Mouse (Mus musculus): ENCODE measurements around the gene Dscam. TPM values are rescaled to one million over a fixed set of nuclear protein-coding genes. Genes with fewer than 3 reads are reported as not detected.

Dscam gene
- polyA plus RNA-seq, 1 experiment from 2014 or later: 3.3 TPM

- H3K4me2 ChIP-seq (replicated peaks): no peak overlapping the region
- H3K27me3 ChIP-seq: no peaks in the 10 kb centered on the region
- H3K4me1 ChIP-seq: no peaks in the 10 kb centered on the region
- no peaks in the 10 kb centered on the region for H3K9me3 ChIP-seq (replicated peaks)
- no peak overlapping the region for H3K9ac ChIP-seq
- no peaks in the 10 kb centered on the region for H3K36me3 ChIP-seq
- 90% methylated on average over 1 of the region's 1 CpGs for whole genome bisulfite sequencing
- no peak for ATAC-seq (ENCODE audit: low FRiP score)
- H3K4me3 ChIP-seq: no peak overlapping the region
- H3K27ac ChIP-seq: no peak overlapping the region
Observed at GRCm38 (mm10) chr16:96736501-96736900, 434.1 kb downstream of the Dscam start.

DNA sequence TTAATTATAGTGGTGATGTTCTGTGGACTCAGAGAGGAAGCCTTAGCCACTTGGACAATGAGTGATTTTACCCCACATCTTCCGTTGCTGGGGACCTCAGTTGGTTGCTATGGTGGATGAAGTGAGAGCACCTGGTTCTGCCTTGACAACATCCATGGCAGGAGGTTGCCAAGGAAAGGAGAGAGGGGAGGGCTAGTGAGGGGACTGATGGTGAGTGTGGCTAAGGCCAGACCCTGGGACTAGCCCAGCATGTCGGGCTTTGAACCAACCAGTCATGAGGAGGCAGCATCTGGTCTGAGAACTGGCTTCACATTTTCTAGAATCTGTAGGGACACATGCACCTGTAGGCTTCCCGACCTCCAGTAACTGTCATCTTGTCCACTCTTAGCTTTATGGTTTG is 439.7 kb downstream of the Dscam start:
- H3K4me1 ChIP-seq: peaks cover 6% of the 10 kb centered on the region
- H3K36me3 ChIP-seq: no peaks in the 10 kb centered on the region
- no peaks in the 10 kb centered on the region for H3K27me3 ChIP-seq
- no peaks in the 10 kb centered on the region for H3K9me3 ChIP-seq (replicated peaks)
- 69% methylated on average over 3 of the region's 3 CpGs for WGBS
- H3K27ac ChIP-seq: no peak overlapping the region
- ATAC-seq (ENCODE audit: low FRiP score): no peak
- H3K4me2 ChIP-seq (replicated peaks): no peak overlapping the region
- H3K9ac ChIP-seq: no peak overlapping the region
- no peak overlapping the region for H3K4me3 ChIP-seq

DNA sequence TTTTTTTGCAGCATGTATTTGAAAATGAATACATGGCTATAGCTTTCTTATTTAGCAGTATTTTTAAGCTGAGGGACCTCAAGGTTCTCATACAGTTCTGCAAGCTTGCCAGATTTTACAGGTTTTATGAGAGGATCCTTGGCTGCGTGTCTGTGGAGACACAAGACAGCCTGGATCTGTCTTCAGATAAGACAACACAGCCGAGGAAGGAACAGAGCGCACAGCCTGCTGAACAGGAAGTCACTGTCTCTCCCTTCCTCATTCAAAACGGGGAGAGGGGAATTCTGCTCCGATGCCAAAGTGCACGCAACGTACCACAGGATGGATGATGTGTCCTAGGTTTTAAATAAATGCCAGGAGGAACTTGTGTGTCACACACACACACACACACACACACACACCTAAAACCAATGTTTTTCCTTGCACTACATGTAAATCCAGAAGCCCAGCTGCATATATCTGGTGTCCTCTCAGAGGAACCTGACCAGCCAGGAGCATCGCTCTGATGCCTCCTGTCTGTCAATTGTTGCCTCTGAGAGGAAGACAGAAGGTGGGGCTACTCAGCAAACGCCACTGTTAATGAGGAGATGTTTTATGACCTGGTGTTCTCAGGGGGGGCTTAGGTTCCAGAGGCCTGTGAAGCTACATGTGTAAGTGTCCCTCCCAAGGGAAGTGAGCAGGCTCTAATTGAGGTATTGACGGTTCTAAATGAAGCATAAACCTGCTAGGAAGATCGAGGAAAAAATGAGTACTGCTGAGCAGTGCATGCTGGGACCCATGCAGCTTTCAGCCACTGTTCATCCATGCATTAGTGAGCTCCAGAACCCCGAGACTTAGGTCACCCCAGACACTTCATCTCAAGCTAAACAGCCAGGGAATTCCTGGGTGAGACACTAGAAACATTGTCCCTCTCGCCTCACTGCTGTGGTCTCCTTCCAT is 442.4 kb downstream of the Dscam start:
- peak; percentile 61; the same call in 1 of the 2 replicates for ATAC-seq (ENCODE audit: low FRiP score)
- H3K4me3 ChIP-seq: no peak overlapping the region
- H3K4me2 ChIP-seq (replicated peaks): no peak overlapping the region
- H3K9ac ChIP-seq: no peak overlapping the region
- H3K36me3 ChIP-seq: no peaks in the 10 kb centered on the region
- peaks cover 11% of the 10 kb centered on the region for H3K4me1 ChIP-seq
- H3K27me3 ChIP-seq: no peaks in the 10 kb centered on the region
- H3K9me3 ChIP-seq (replicated peaks): no peaks in the 10 kb centered on the region
- 63% methylated on average over 13 of the region's 13 CpGs for WGBS
- H3K27ac ChIP-seq: peak overlapping the region; percentile 62

DNA sequence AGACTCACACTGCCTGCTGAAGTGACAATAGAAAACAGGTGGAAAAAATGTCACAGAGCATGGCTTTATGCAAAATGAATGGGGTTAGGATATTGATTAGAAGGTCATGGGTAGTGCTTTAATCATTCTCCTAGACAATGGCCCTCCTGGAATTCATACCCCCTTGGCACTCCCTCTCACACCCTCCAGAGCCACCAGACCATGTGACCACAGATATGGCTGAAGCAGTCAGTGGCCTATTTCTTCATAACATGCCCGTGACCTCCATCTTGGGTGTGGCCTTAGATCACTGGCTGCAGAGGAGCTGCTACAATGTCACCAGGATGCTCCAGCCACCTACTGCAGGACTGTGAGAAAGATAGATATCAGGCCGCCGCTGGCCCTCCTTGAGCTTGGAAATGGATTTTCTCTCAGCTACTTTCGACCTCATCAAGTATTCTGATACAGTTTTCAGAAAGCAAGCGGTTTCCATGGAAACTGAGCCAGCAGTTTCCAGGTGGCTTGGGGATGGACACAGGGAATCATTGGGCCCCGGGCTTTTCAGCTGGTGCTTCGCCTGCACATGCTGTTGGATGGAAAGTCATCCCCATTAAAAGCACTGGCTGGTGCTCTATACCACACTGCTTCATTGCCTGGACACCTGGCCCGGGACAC is 445.4 kb downstream of the Dscam start:
- H3K9me3 ChIP-seq (replicated peaks): no peaks in the 10 kb centered on the region
- 76% methylated on average over 8 of the region's 8 CpGs for WGBS
- H3K4me3 ChIP-seq: no peak overlapping the region
- H3K27me3 ChIP-seq: no peaks in the 10 kb centered on the region
- ATAC-seq (ENCODE audit: low FRiP score): no peak; the same call in 1 of the 2 replicates
- H3K36me3 ChIP-seq: no peaks in the 10 kb centered on the region
- no peak overlapping the region for H3K4me2 ChIP-seq (replicated peaks)
- H3K27ac ChIP-seq: 0 out of 2 replicates have a peak overlapping the region, but pooled peaks have one; percentile 41
- no peak overlapping the region for H3K9ac ChIP-seq
- peaks cover 14% of the 10 kb centered on the region for H3K4me1 ChIP-seq

DNA sequence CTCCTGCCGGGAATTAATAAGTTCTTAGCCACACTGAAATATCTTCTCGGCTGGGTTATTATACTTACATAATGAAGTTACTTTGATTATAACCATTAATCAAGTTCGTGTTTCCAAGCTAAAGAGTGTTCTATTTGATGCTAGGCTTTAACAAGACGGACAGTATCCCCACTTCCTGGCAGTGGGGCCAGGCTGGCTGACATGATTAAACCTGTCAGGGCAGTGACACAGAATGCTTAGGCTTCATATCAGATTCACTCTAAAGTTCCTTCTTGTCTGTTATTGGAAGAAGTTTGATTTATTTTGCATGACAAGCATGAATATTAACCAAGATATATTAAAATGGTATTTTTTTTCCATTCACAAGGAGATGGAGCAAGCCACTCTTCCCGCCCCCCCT is 446.0 kb downstream of the Dscam start:
- H3K4me1 ChIP-seq: peaks cover 14% of the 10 kb centered on the region
- H3K4me3 ChIP-seq: no peak overlapping the region
- H3K9me3 ChIP-seq (replicated peaks): no peaks in the 10 kb centered on the region
- no peak overlapping the region for H3K4me2 ChIP-seq (replicated peaks)
- no peaks in the 10 kb centered on the region for H3K27me3 ChIP-seq
- ATAC-seq (ENCODE audit: low FRiP score): no peak
- no peak overlapping the region for H3K9ac ChIP-seq
- H3K27ac ChIP-seq: no peak overlapping the region
- no peaks in the 10 kb centered on the region for H3K36me3 ChIP-seq
- 62% methylated on average over 5 of the region's 5 CpGs for WGBS

GRCm38 (mm10) chr16:96724123-96724522 is 446.4 kb downstream of the Dscam start:
- Histone ChIP-seq H3K27ac (no peak overlapping the region), H3K4me3 (no peak overlapping the region), H3K27me3 (no peaks in the 10 kb centered on the region), H3K4me2 (replicated peaks) (no peak overlapping the region), H3K9me3 (replicated peaks) (no peaks in the 10 kb centered on the region), H3K36me3 (no peaks in the 10 kb centered on the region), H3K9ac (no peak overlapping the region), H3K4me1 (peaks cover 14% of the 10 kb centered on the region)
- no peak for ATAC-seq (ENCODE audit: low FRiP score)
- 86% methylated on average over 3 of the region's 3 CpGs for WGBS

GRCm38 (mm10) chr16:96723066-96723669 is 447.4 kb downstream of the Dscam start:
- H3K4me3 ChIP-seq: no peak overlapping the region
- WGBS: 79% methylated on average over 2 of the region's 2 CpGs
- H3K4me1 ChIP-seq: peaks cover 10% of the 10 kb centered on the region
- 0 out of 2 replicates have a peak, but pooled peaks have one; percentile 16 for ATAC-seq (ENCODE audit: low FRiP score)
- H3K27me3 ChIP-seq: no peaks in the 10 kb centered on the region
- H3K27ac ChIP-seq: no peak overlapping the region
- H3K9ac ChIP-seq: no peak overlapping the region
- H3K4me2 ChIP-seq (replicated peaks): no peak overlapping the region
- no peaks in the 10 kb centered on the region for H3K36me3 ChIP-seq
- H3K9me3 ChIP-seq (replicated peaks): no peaks in the 10 kb centered on the region

GRCm38 (mm10) chr16:96722135-96722534 is 448.4 kb downstream of the Dscam start:
- Histone ChIP-seq H3K4me3 (no peak overlapping the region), H3K27ac (no peak overlapping the region), H3K27me3 (no peaks in the 10 kb centered on the region), H3K9ac (no peak overlapping the region), H3K9me3 (replicated peaks) (no peaks in the 10 kb centered on the region), H3K36me3 (no peaks in the 10 kb centered on the region), H3K4me1 (peaks cover 8% of the 10 kb centered on the region; the same call in 1 of the 2 replicates), H3K4me2 (replicated peaks) (no peak overlapping the region)
- 78% methylated on average over 3 of the region's 3 CpGs for WGBS
- ATAC-seq (ENCODE audit: low FRiP score): no peak

DNA sequence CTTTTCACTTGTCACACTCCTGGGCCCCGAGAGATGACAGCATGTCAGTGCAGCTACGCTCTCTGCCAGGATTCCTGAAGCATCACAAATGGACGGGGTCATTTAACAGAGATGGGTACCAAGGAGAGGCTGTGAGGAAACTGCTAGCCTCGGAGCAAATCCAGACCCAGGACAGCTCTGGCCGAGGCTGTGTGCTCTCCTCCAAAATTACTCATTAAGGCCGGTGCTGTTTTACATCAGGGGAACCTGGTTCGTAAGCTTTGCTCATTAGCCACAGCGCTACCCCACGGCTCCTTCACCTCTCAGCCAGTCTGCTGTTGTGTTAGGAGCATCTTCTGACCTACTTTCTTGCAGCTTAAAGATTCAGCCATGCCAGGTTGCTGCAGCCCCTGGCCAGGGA is 449.3 kb downstream of the Dscam start:
- Histone ChIP-seq H3K4me2 (replicated peaks) (no peak overlapping the region), H3K27ac (peak overlapping the region; percentile 42; the same call in 1 of the 2 replicates), H3K4me1 (0 out of 2 replicates have a peak, but pooled peaks cover 8% of the 10 kb centered on the region), H3K36me3 (no peaks in the 10 kb centered on the region), H3K4me3 (no peak overlapping the region), H3K27me3 (no peaks in the 10 kb centered on the region), H3K9ac (no peak overlapping the region), H3K9me3 (replicated peaks) (no peaks in the 10 kb centered on the region)
- no peak for ATAC-seq (ENCODE audit: low FRiP score)
- WGBS: 72% methylated on average over 9 of the region's 9 CpGs

DNA sequence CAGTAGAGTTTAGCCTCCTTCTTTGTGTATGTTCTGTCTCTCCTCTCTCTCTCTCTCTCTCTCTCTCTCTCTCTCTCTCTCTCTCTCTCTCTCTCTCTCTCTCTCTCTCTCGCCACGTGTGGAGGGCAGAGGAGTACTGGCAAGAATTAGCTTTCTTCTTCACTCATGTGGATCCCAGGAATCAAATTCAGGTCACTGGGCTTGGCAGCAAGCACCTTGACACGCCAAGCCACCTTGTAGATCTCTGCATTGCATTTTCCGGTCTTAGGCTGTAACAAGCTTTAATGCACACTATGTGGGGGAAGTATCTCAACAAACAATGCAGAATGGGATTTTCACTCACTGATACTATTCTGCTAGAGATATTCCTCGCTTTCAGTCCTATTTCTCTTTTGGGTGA is 449.9 kb downstream of the Dscam start:
- no peaks in the 10 kb centered on the region for H3K36me3 ChIP-seq
- H3K27me3 ChIP-seq: no peaks in the 10 kb centered on the region
- no peak overlapping the region for H3K4me3 ChIP-seq
- ATAC-seq (ENCODE audit: low FRiP score): no peak
- H3K9me3 ChIP-seq (replicated peaks): no peaks in the 10 kb centered on the region
- WGBS: 72% methylated on average over 4 of the region's 5 CpGs
- no peak overlapping the region for H3K4me2 ChIP-seq (replicated peaks)
- no peak overlapping the region for H3K9ac ChIP-seq
- 0 out of 2 replicates have a peak, but pooled peaks cover 8% of the 10 kb centered on the region for H3K4me1 ChIP-seq
- H3K27ac ChIP-seq: peak overlapping the region; percentile 42; the same call in 1 of the 2 replicates

DNA sequence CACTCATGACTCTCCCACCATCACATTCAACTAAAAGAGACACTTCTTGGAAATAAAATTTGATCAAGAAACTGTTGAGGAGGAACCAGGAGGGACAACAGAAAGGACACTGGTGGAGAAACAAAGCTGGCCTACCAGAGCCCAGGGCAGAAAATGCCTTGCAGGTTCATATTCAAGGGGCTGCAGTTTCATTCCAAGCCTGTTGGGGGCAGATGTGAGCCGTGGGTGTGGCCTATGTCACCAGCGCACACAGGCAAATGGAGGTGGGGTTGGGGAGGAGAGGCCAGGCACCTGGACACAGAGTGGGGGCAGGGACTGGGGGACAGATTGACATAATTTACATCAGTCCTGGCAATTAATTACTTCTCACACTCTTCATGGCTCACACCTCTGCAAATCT is 452.3 kb downstream of the Dscam start:
- H3K36me3 ChIP-seq: no peaks in the 10 kb centered on the region
- WGBS: 5% methylated on average over 2 of the region's 2 CpGs
- no peak overlapping the region for H3K27ac ChIP-seq
- no peak overlapping the region for H3K4me2 ChIP-seq (replicated peaks)
- H3K4me1 ChIP-seq: 0 out of 2 replicates have a peak, but pooled peaks cover 3% of the 10 kb centered on the region
- no peak overlapping the region for H3K9ac ChIP-seq
- no peak overlapping the region for H3K4me3 ChIP-seq
- ATAC-seq (ENCODE audit: low FRiP score): no peak
- H3K9me3 ChIP-seq (replicated peaks): no peaks in the 10 kb centered on the region
- H3K27me3 ChIP-seq: no peaks in the 10 kb centered on the region

DNA sequence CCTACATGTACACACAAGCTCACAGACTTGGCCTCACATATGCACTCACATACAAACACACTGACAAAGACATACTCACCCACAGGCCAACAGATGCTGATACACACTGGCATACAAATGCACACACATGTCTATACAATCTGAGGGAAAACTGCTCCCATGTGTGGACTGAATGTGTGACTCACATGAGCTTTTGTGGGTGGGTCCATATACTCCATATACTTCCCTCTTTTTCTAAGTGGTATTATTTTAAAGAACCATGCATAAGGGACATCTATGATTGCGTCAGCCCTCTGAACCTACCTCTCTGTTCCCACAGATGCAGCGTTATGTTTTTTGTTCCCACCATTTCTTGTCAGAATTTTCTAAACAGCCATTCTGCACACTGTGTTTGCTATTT is 453.9 kb downstream of the Dscam start:
- Histone ChIP-seq H3K36me3 (no peaks in the 10 kb centered on the region), H3K4me1 (0 out of 2 replicates have a peak, but pooled peaks cover 3% of the 10 kb centered on the region), H3K4me3 (no peak overlapping the region), H3K9ac (no peak overlapping the region), H3K27me3 (no peaks in the 10 kb centered on the region), H3K27ac (no peak overlapping the region), H3K9me3 (replicated peaks) (no peaks in the 10 kb centered on the region), H3K4me2 (replicated peaks) (no peak overlapping the region)
- WGBS: 90% methylated on average over 2 of the region's 2 CpGs
- no peak for ATAC-seq (ENCODE audit: low FRiP score)

Measured in hindbrain, embryonic 12.5 days (tissue).